Mouse (Mus musculus) c-Kit-negative CD71-positive TER-119-positive erythroid progenitor cells, embryonic 14.5 days (primary cell): Measurements from ENCODE around the gene Zfp983.
A peak's percentile ranks its signal among the peaks of the same experiment; 100 is the strongest.
"Not testable (repeated sequence)": the region's sequence is repeated elsewhere in the genome, so short reads cannot be mapped to it uniquely, and the experiment has no call there.

Source experiments
- DNase-seq: peaks from one replicate; pipeline ENCODE4 v3.0.0-alpha.2; 2013; ENCODE audit warnings: low read depth, low spot score

Zfp983 gene

DNA sequence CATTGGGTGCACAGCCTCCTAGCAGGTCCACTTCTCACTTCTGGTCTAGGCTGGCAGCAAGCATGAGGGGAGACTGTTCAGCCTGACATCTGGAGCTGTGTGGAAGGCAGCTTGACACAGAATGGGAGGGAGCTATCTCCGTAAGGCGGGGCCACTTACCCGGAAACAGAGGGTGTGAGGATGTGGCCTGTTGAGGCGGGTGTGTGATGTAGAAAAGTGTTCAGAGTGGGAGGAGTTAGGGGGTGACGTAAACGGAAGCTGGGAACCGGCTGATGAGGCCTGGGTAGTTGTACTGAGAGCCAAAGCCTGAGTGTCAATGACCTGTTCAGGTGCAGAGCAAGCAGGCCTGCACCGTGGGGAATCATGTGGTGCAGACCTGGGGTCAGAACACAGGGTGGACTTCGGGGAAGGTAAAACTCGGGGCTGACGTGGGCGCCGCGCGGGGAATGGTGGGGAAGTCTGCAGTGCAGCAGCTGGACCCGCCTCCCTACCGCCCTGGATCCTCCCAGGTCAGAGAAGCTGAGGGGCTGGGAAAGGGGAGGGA, at the start of gene Zfp983:
Gene Zfp983, plus strand, starts transcription at position 261 of the 544 bp plus-strand sequence.
- peak; percentile 85 for DNase-seq

DNA sequence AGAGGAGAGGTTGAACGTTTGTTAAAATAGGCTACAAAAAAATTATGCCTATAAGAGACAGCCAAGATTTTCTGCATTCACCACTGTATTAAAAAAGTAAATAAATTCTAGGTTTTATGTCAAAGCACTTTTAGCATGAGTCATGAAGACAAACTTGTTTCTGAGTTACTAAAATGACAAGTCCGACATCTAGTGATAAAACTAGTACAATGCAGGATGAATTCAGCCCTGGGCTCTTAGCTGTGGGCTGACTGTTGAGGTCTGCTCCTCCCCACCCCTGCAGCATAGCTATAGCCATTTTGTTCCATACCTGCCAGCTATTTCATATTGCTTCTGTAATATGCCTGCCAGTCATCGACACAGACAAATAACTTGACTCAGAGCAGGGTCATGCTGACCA, 34.1 kb upstream of the Zfp983 start:
- no peak for DNase-seq

DNA sequence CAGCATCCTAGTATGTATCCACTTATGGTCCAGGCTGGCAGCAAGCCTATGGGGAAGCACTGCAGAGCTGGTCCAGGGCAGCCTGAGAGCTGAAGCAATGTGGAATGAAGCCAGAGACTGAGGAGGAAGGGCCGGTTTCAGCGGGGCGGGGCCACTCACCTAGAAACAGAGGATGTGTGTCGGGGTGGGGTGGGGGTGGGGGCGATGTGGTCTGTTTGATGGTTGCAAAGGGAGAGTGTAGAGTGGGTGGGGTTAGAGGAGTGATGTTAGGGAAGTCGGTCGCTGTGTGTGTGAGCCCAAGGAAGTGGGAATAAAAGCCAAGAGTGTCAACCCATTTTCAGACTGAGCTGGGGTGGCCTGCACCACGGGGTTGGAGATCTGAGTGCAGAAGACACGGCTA, 33.1 kb upstream of the Zfp983 start:
- no peak for DNase-seq

DNA sequence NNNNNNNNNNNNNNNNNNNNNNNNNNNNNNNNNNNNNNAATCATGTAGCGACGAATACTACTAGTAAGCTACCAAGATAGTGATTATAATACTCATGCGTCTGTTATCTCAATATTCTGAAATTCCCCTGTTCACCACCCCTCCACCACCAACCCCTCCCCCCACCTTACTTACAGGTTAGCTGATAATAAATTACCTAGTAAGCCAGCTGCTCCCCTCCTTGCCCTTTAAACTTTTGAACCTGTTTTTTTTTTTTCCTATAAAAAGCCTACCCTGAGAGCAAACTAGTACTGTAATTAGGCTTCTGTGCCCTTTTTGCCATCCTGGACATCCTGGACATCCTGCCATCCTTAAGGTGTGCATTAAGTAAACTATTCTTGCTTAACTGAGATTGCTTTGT, 26.8 kb upstream of the Zfp983 start:
- DNase-seq: peak; percentile 26

DNA sequence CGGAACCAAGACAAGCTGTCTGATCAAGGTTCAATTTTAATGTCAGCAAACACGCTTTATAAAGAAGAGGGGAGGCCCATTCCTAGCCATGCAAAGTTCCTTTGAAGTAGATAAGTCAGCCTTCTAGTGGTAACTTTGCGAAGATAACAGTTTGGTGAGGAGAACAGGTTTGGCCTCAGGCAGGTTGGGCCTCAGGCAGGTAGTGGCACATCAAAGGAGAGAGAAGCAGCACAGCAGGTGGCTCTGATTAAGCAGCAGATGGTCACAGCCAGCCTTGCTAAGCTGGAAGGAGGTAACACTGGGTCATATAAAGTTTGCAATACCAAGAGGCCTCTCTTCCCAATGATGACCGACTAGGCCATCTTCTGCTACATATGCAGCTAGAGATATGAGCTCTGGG, 14.7 kb upstream of the Zfp983 start:
- DNase-seq: not testable (repeated sequence)

DNA sequence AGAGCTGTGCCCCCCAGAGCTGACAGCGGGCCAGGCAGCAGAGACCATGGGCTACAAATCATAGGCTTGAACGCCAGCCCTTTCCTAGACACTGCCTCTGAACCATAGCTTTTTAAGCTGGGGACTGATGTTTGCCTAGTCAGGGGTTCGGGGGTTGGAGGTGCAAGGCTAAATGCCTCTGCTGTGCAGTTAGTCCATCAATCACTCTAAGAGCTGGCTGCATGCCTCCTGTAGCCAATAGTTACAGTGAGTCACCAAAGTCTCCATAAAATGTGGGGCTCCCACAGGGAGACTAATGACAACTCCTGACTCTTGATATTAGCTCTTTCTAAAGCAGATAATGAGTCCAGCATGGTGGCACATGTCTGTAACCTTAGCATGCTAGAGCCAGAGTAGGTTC, 1.6 kb upstream of the Zfp983 start:
- DNase-seq: no peak

DNA sequence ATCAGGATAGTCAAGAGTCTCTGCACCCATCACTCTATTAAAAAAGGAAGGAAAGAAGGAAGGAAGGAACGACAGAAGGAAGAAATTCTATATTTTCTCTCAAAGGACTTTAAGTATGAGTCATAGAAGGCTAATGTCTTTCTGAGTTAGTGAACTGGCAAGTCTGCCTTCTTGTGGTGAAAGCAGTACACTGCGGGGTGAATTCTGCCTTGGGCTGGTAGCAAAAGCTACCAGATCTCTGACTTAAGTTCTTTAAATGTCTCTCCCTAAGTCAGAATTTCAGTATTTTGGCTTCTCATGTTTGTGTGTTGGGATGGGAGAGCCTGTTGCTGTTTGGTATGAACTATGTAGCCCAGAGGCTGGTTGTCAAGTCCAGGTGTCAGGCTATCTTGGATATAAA, 488 bp upstream of the Zfp983 start:
- peak; percentile 48 for DNase-seq

DNA sequence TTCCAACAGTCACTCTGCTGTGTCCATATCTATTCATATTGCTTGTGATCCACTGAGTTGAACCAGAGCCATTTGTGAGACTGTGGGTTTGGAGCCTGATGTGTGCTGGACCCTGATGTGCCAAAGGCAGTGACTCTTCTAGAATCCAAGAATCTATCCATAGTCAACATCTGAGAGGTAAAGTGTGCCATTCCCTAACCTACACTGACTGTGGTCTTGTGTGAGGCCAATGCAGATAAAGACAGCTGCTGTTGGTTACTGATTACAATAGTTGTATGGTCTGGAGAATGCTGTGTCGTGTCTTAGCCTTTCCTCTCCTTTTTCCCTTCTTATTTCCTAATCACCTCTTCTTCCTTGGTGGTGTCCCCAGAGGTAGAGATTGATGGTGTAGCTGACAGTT, 28.4 kb downstream of the Zfp983 start:
- DNase-seq: not testable (repeated sequence)

DNA sequence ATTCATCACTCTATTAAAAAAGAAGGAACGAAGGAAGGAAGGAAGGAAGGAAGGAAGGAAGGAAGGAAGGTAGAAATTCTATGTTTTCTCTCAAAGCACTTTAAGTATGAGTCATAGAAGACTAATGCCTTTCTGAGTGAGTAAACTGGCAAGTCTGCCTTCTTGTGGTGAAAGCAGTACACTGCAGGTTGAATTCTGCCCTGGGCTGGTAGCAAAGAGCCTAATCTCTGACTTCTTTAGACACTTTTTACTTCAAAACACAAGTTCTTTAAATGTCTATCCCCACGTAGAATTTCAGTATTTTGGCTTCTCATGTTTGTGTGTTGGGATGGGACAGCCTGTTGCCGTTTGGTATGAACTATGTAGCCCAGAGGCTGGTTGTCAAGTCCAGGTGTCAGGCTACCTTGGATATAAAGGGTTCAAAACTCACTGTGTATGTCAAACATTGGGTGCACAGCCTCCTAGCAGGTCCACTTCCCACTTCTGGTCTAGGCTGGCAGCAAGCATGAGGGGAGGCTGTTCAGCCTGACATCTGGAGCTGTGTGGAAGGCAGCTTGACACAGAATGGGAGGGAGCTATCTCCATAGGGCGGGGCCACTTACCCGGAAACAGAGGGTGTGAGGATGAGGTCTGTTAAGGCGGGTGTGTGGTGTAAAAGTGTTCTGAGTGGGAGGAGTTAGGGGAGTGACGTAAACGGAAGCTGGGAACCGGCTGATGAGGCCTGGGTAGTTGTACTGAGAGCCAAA, 29.0 kb downstream of the Zfp983 start:
- DNase-seq: peak; percentile 93

DNA sequence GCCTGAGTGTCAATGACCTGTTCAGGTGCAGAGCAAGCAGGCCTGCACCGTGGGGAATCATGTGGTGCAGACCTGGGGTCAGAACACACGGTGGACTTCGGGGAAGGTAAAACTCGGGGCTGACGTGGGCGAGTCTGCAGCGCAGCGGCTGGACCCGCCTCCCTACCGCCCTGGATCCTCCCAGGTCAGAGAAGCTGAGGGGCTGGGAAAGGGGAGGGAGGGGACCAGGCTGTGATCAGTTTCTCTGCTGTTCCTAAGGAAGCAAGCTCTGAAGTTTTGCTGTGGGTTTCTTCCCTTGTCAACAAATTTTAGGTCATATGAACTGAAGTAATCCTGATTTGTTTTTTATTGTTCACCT, 29.6 kb downstream of the Zfp983 start:
- not testable (repeated sequence) for DNase-seq

DNA sequence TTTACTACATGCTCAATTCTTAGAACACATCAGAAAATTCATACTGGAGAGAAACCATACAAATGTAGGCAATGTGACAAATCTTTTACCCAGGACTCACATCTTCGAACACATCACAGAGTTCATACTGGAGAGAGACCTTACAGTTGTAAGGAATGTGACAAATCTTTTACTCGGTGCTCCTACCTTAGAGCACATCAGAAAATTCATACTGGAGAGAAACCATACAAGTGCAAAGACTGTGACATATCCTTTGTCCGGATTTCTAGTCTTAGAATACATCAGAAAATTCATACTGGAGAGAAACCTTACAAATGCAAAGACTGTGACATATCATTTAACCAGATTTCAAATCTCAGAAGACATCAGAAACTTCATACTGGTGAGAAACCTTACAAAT, 41.1 kb downstream of the Zfp983 start, which contains the start of gene Gm10226:
Gene Gm10226, plus strand, starts transcription at position 301 of the 400 bp plus-strand sequence.
- DNase-seq: no peak

DNA sequence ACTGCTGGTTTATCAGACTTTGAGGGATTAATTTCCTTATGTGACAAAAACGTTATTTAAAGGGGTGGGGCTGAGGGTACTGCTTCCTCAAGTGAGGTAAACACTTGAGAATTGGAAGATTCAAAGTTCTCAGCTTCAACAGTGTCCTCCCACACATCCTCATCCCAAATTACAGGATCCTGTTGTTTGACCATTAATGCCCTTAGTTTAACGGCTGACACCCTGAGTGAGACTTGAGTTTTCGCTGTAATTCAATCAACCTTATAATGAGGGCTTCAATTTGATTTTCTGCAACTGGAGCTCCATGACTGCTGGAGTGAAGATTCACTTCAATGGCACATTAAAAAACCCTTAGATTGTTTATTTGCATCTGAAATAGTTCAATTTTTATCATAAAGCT, 42.9 kb downstream of the Zfp983 start:
- DNase-seq: no peak

DNA sequence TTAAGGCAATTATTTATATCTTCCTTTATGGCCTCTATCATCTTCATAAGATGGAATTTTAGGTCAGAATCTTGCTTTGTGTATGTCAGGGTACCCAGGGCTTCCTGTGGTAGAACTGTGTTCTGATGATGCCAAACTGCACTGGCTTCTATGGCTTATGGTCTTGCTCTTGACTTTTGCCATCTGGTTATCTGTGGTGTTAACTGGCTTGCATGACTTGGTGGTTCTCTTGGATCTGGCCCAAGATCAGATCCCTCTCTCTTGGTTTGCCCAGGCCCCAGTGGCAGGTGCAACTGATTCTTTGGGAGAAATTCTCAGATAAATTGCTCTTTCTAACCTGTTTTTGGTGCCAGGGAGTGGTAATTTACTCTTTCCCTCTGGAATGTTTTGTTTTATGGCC, 45.6 kb downstream of the Zfp983 start:
- DNase-seq: no peak

DNA sequence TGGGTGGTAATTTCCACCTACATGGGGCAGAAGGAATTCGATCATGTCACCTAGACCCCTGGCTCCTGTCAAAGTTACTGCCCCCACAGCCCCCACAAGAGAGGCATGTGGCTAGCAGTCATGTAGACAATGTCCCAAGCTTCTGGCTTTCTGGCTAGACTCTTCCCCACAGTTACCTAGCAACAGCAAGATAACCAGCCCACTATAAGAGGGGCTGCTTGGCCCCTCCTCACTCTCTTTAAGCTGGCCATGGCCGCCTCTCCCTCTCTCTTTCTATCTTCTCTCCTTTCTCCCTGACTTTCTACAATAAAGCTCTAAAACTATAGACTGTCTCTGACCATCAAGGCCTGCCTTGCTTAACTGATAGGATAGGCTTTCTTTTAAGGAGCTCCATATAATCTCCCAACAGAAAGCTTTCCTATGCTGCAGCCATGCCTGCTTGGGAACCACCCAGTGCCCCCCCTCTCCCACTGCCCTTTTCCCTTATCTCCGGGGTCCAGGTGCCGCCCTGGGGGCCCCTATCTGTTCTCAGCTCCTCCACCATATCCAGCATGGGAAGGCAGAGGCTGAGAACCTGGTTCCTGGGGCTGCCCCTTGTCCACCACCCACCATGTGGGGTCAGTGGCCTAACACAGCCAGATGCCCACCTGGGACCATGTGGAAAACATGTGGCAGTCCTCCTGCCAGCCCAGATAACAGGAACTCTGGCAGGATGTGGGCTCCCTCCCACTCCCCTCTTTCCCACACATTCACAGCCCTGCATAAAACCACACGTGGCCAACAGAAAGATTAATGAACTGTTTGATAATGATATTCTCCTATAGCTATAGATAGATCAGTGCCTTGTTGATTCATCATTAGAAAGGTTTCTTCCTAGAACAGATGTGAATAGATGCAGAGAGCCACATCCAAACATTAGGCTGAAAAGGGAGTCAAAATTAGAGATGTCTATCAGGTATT, 52.1 kb downstream of the Zfp983 start:
- DNase-seq: peak; percentile 68

DNA sequence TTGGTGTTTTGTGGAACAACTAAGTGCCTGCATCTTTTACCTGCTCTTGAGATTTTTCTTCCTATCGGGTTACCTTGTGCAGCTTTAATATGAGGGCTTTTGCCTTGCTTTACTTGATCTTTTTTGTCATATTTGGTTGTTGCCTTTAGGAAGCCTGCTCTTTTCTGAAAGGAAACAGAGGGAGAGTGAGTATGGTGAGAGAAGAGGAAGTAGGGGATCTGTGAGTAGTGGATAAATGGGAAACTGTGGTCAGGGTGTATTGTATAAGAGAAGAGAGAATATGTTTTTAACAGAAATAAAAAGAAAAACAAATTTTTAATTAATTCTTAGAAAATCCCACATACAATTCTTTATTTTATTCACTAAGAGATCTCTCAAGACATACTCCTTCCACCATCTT, 53.0 kb downstream of the Zfp983 start:
- DNase-seq: no peak

DNA sequence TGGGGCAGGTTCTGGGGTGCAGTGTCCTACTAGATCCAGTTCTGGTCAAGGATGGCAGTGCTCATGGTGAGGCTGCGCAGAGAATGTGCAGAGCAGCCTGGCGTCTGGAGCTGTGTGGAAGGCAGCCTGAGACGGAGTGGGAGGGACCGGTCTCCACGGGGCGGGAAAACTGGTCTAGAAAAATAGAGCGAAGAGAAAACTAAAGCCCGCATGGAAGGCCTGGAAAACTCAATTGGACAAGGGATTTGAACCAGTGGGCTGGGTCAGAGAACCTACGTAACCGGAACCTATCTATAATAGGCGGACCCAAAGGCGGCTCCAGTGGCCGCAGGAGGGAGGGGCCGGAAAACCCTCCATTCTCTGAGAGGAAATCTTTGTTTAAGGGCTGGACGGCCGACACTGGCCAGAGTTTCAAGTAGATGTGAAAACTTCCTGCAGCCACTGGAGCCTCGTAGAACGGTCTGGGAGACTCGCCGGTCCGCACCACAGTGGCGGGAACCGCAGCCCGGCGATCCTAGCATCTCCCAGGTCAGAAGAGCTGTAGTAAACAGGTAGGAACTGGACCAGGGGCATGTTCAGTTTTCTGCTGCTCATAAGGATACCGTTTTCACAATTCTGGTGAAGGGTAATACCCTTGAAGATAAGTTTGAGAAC, 57.0 kb downstream of the Zfp983 start, which contains the start of gene Zfp760:
Gene Zfp760, plus strand, starts transcription at position 399 of the 654 bp plus-strand sequence.
- peak; percentile 65 for DNase-seq

DNA sequence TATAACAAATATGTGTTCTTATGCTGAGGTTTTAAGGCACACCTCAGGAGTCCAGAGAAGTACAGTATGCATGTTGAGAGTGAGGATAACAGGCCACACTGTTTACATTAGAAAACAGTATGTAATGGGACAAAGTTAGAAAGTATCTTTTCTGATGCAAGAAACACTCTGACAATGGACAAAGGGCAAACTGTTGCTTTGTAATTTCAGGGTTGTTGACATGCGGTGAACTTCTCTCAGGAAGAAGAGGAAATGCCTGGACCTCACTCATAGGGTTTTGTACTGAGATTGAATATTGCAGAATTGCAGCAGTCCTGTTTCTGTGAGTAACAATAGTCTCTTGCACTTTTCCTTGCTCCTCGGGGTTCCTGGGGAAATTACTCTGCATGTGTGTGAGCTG, 58.0 kb downstream of the Zfp983 start:
- DNase-seq: no peak
